Mouse (Mus musculus) CH12.LX (cell line): Measurements from ENCODE around the gene Hectd2. TPM values are rescaled to one million over a fixed set of nuclear protein-coding genes. Genes with fewer than 3 reads are reported as not detected.

Experiments
- DNase-seq: peaks from one replicate; pipeline ENCODE4 v3.0.0-alpha.2; 2013; ENCODE audit errors: extremely low read depth
- H3K27ac ChIP-seq: 2 replicates; pipeline ENCODE4 v1.5.1; 2012; ENCODE audit warnings: low read depth, mild to moderate bottlenecking, control low read depth, moderate library complexity; ENCODE audit not compliant: insufficient read depth
- H3K27me3 ChIP-seq: replicated peaks from 2 replicates; pipeline ENCODE3; 2012; ENCODE audit warnings: inconsistent platforms
- H3K36me3 ChIP-seq, 2 experiments: replicated peaks in 1 of 2; 2 replicates each; pipeline versions ENCODE3 to v1.6.1; 2012; ENCODE audit warnings: inconsistent platforms in 1 of 2, low read length in 1 of 2, mild to moderate bottlenecking in 1 of 2, mixed read lengths in 1 of 2, moderate library complexity in 1 of 2; ENCODE audit not compliant: control insufficient read depth in 1 of 2, insufficient read depth in 1 of 2
- H3K4me1 ChIP-seq, 2 experiments: 2 replicates each; pipeline ENCODE4 v1.6.1; 2012; ENCODE audit warnings: inconsistent platforms in 1 of 2, moderate library complexity in 1 of 2; ENCODE audit not compliant: insufficient read depth in 2 of 2, control insufficient read depth in 1 of 2
- H3K4me2 ChIP-seq: 2 replicates; pipeline ENCODE4 v1.6.1; 2012; ENCODE audit warnings: low read depth, mild to moderate bottlenecking, control low read depth; ENCODE audit not compliant: poor library complexity, insufficient read depth, severe bottlenecking
- H3K4me3 ChIP-seq, 3 experiments: fragments of 150-350 bp in 1 of 3; sonication (generic) in 1 of 3; replicated peaks in 1 of 3; 2 replicates each; pipeline versions ENCODE3 to v1.5.1; 2011 to 2012; ENCODE audit warnings: low read depth in 2 of 3, low read length in 2 of 3, mild to moderate bottlenecking in 2 of 3, moderate library complexity in 2 of 3, control low read depth in 1 of 3, improper control_type of control experiment in 1 of 3, inconsistent platforms in 1 of 3, mixed read lengths in 1 of 3; ENCODE audit not compliant: poor library complexity in 1 of 3
- H3K79me2 ChIP-seq: replicated peaks from 2 replicates; pipeline ENCODE4 v1.6.1; 2012; ENCODE audit warnings: mild to moderate bottlenecking, moderate library complexity; ENCODE audit not compliant: control insufficient read depth, poor library complexity, insufficient read depth, severe bottlenecking; ENCODE audit errors: extremely low read depth
- H3K9ac ChIP-seq: 2 replicates; pipeline ENCODE4 v1.6.1; 2012; ENCODE audit warnings: low read depth, mild to moderate bottlenecking, control low read depth, moderate library complexity; ENCODE audit not compliant: insufficient read depth
- H3K9me3 ChIP-seq: replicated peaks from 2 replicates; pipeline ENCODE3; 2012; ENCODE audit warnings: low read length, inconsistent platforms, mixed read lengths
- CHD2 ChIP-seq: IDR thresholded peaks from 2 replicates; pipeline ENCODE4 v1.6.1; 2011; ENCODE audit warnings: low read length, improper control_type of control experiment
- CTCF ChIP-seq, 2 experiments: IDR thresholded peaks in 1 of 2; conservative IDR thresholded peaks in 1 of 2; 2 replicates each; pipeline ENCODE4 v1.5.1; 2011 to 2012; ENCODE audit warnings: low read depth in 2 of 2, low read length in 2 of 2, improper control_type of control experiment in 1 of 2, inconsistent platforms in 1 of 2, mild to moderate bottlenecking in 1 of 2, moderate library complexity in 1 of 2
- E2F4 ChIP-seq: IDR thresholded peaks from 2 replicates; pipeline ENCODE4 v1.6.1; 2011; ENCODE audit warnings: low read depth, low read length, improper control_type of control experiment; ENCODE audit not compliant: insufficient replicate concordance
- ELF1 ChIP-seq: IDR thresholded peaks from 2 replicates; pipeline ENCODE4 v1.6.1; 2014; ENCODE audit warnings: low read depth, mild to moderate bottlenecking, inconsistent platforms, low read length, improper control_type of control experiment
- ETS1 ChIP-seq: conservative IDR thresholded peaks from 2 replicates; pipeline ENCODE4 v1.6.1; 2012; ENCODE audit warnings: low read depth, mild to moderate bottlenecking, inconsistent platforms, low read length, improper control_type of control experiment, moderate library complexity
- HCFC1 ChIP-seq: IDR thresholded peaks from 2 replicates; pipeline ENCODE4 v1.6.1; 2012; ENCODE audit warnings: low read depth, mild to moderate bottlenecking, inconsistent platforms, low read length, improper control_type of control experiment
- JUN ChIP-seq: IDR thresholded peaks from 2 replicates; pipeline ENCODE4 v1.6.1; 2011; ENCODE audit warnings: low read depth, mild to moderate bottlenecking, low read length, improper control_type of control experiment, moderate library complexity; ENCODE audit not compliant: insufficient read depth
- KAT2A ChIP-seq: IDR thresholded peaks from 2 replicates; pipeline ENCODE4 v1.6.1; 2012; ENCODE audit warnings: low read length, improper control_type of control experiment, inconsistent platforms; ENCODE audit not compliant: insufficient replicate concordance
- MAX ChIP-seq: IDR thresholded peaks from 2 replicates; pipeline ENCODE4 v1.6.1; 2011; ENCODE audit warnings: low read length, improper control_type of control experiment
- MEF2A ChIP-seq: IDR thresholded peaks from 2 replicates; pipeline ENCODE4 v1.6.1; 2014; ENCODE audit warnings: low read depth, mild to moderate bottlenecking, inconsistent platforms, low read length, improper control_type of control experiment, borderline replicate concordance
- MXI1 ChIP-seq: IDR thresholded peaks from 2 replicates; pipeline ENCODE4 v1.6.1; 2011; ENCODE audit warnings: mild to moderate bottlenecking, low read depth, low read length, improper control_type of control experiment
- MYC ChIP-seq: IDR thresholded peaks from 2 replicates; pipeline ENCODE4 v1.6.1; 2011; ENCODE audit warnings: low read depth, mild to moderate bottlenecking, improper control_type of control experiment, low read length
- PAX5 ChIP-seq: IDR thresholded peaks from 2 replicates; pipeline ENCODE4 v1.6.1; 2012; ENCODE audit warnings: low read length, inconsistent platforms, mixed read lengths
- POLR2A ChIP-seq: IDR thresholded peaks from 2 replicates; pipeline ENCODE4 v1.6.1; 2011; ENCODE audit warnings: low read depth, mild to moderate bottlenecking, improper control_type of control experiment, low read length
- POLR2AphosphoS2 ChIP-seq: IDR thresholded peaks from 2 replicates; pipeline ENCODE4 v1.6.1; 2011; ENCODE audit warnings: low read depth, low read length, improper control_type of control experiment
- RAD21 ChIP-seq: IDR thresholded peaks from 2 replicates; pipeline ENCODE4 v1.6.1; 2011; ENCODE audit warnings: low read depth, mild to moderate bottlenecking, low read length, improper control_type of control experiment, moderate library complexity
- USF2 ChIP-seq: conservative IDR thresholded peaks from 2 replicates; pipeline ENCODE4 v1.6.1; 2011; ENCODE audit warnings: low read depth, low read length, improper control_type of control experiment
- dilution Hi-C: fragments of 300-500 bp; cut with MboI; formaldehyde crosslinking; loops from 2 replicates; pipeline ENCODE4 v1.14.3; 2020; ENCODE audit warnings: low sequenced_read_pairs; ENCODE audit not compliant: extremely low pct_unique_long_range_greater_than_20kb, extremely low pct_ligation_motif_present
- in situ Hi-C: fragments of 300-500 bp; cut with MboI; formaldehyde crosslinking; loops from 3 replicates; pipeline ENCODE4 v1.14.3; 2019; ENCODE audit warnings: low sequenced_read_pairs, low pct_ligation_motif_present, low pct_unique_long_range_greater_than_20kb, mixed read lengths
- polyA plus RNA-seq: library from polyadenylated mRNA; unstranded; fragments of >175 nt; gene quantifications from 2 replicates; pipeline ENCODE4 v1.2.1, GENCODE M21; 2012; ENCODE audit warnings: low read depth; ENCODE audit not compliant: insufficient read length
- total RNA-seq, 2 experiments: library from RNA; depleted of rRNA; stranded (reverse); fragments of 300-350 nt in 1 of 2; fragments of >200 nt in 1 of 2; gene quantifications; 2 replicates each; pipeline ENCODE4 v1.2.3; 2012 to 2014

Gene Hectd2
- total and polyA plus RNA-seq, 3 experiments, result 0.08 to 0.78 (median 0.56) TPM

GRCm38 (mm10) chr19:36534011-36534765, 20.3 kb upstream of the Hectd2 start:
- H3K79me2 ChIP-seq, result no peaks in the 10 kb centered on the region
- no peak overlapping the region for H3K27ac ChIP-seq
- H3K4me2 ChIP-seq, result 0 out of 2 replicates have a peak overlapping the region, but pooled peaks have one; percentile 11
- no peak overlapping the region for H3K9ac ChIP-seq
- no peaks in the 10 kb centered on the region for H3K9me3 ChIP-seq
- DNase-seq, result no peak
- H3K4me3 ChIP-seq, result no peak overlapping the region
- in situ Hi-C loops, result no loop called here
- H3K36me3 ChIP-seq, result no peaks in the 10 kb centered on the region
- dilution Hi-C loops, result no loop called here
- peaks cover 2 to 6% of the 10 kb centered on the region in 2 experiments; a peak in 2 of 4 replicates for H3K4me1 ChIP-seq
- H3K27me3 ChIP-seq, result no peaks in the 10 kb centered on the region
- TF ChIP-seq USF2 (no peak), PAX5 (no peak), POLR2A (no peak), HCFC1 (no peak), POLR2AphosphoS2 (no peak), ELF1 (no peak), MAX (no peak), JUN (no peak), MEF2A (no peak), CHD2 (no peak), MYC (no peak), E2F4 (no peak), KAT2A (no peak), CTCF (conservative IDR thresholded peaks at IDR 0.05 in 1 of 2, IDR thresholded peaks at IDR 0.05 in 1 of 2; ENCODE audit: low read depth in 2 of 2, low read length in 2 of 2) (no peak), MXI1 (no peak), ETS1 (no peak), RAD21 (no peak)
- TF ChIP-seq, all 38 proteins: peak for 0

GRCm38 (mm10) chr19:36534766-36535140, 19.7 kb upstream of the Hectd2 start:
- Histone ChIP-seq H3K4me2 (no peak overlapping the region), H3K9me3 (no peaks in the 10 kb centered on the region), H3K4me3 (no peak overlapping the region), H3K79me2 (no peaks in the 10 kb centered on the region), H3K9ac (no peak overlapping the region), H3K4me1 (peaks cover 2 to 6% of the 10 kb centered on the region in 2 experiments; a peak in 2 of 4 replicates), H3K27me3 (no peaks in the 10 kb centered on the region), H3K27ac (no peak overlapping the region), H3K36me3 (no peaks in the 10 kb centered on the region)
- DNase-seq, result no peak
- dilution Hi-C loops (no loop called here), in situ Hi-C loops (no loop called here)
- no peak for TF ChIP-seq MXI1
